7 mouse cellular contexts compared by ENCODE assay signal in genomic region chr3:123322147-123322546, GRCm38 (mm10). TPM values are rescaled to one million over a fixed set of nuclear protein-coding genes. Genes with fewer than 3 reads are reported as not detected.
DNase-seq lines count a peak whose midpoint lies in the region; ATAC-seq and TF ChIP-seq lines count a peak whose summit lies in the region.

No protein-coding gene starts in this region.

- H3K79me2 ChIP-seq in MEL (ENCODE audit: control insufficient read depth, insufficient read depth, low read length, poor library complexity): no peaks in the 10 kb centered on the region

- no peaks in the 10 kb centered on the region for H3K9me3 ChIP-seq in MEL (replicated peaks; ENCODE audit: insufficient read depth, low read length)
- no peaks in the 10 kb centered on the region for H3K9me3 ChIP-seq in midbrain, postnatal 0 days (ENCODE audit: low read length)

- no peak overlapping the region for H3K4me2 ChIP-seq in midbrain, postnatal 0 days (ENCODE audit: low read depth, low read length, poor library complexity, severe bottlenecking)

- no peak overlapping the region for H3K4me3 ChIP-seq in left cerebral cortex, adult 2 months
- no peak overlapping the region for H3K4me3 ChIP-seq in MEL (ENCODE audit: control insufficient read depth in 1 of 2, insufficient read depth in 1 of 2, low read depth in 2 of 2, low read length in 2 of 2)
- H3K4me3 ChIP-seq in midbrain, postnatal 0 days (ENCODE audit: low read depth, low read length): no peak overlapping the region

- H3K4me1 ChIP-seq in MEL (ENCODE audit: control insufficient read depth in 1 of 2, insufficient read depth in 2 of 2, low read length in 2 of 2): peaks cover 4 to 6% of the 10 kb centered on the region in 2 experiments
- H3K4me1 ChIP-seq in midbrain, postnatal 0 days (ENCODE audit: insufficient read depth, low read length): no peaks in the 10 kb centered on the region

- intact Hi-C loops in left cerebral cortex, adult 2 months (cut with DNase I): loop anchor here (1.0 to 2.0 kb wide), 2 partner anchors 154 to 161 kb away; no protein-coding TSS in a partner anchor

- no peak overlapping the region for H3K9ac ChIP-seq in MEL (ENCODE audit: control insufficient read depth, low read depth, low read length, poor library complexity, severe bottlenecking)
- H3K9ac ChIP-seq in midbrain, postnatal 0 days (replicated peaks; ENCODE audit: low read length, poor library complexity, severe bottlenecking): no peak overlapping the region

- no peak overlapping the region for H3K27ac ChIP-seq in left cerebral cortex, adult 2 months
- H3K27ac ChIP-seq in MEL (ENCODE audit: control insufficient read depth, low read depth, low read length): no peak overlapping the region
- H3K27ac ChIP-seq in midbrain, postnatal 0 days (ENCODE audit: low read depth, low read length): no peak overlapping the region

- no peaks in the 10 kb centered on the region for H3K27me3 ChIP-seq in MEL (ENCODE audit: control insufficient read depth in 1 of 2, insufficient read depth in 2 of 2, low read length in 2 of 2)
- H3K27me3 ChIP-seq in midbrain, postnatal 0 days (ENCODE audit: insufficient read depth, low read length): no peaks in the 10 kb centered on the region

- ATAC-seq in midbrain, postnatal 0 days (ENCODE audit: low FRiP score): no peak

- peak; percentile 93 for TF ChIP-seq RAD21 in MEL (IDR thresholded peaks at IDR 0.05; ENCODE audit: low read depth, low read length)

- WGBS in midbrain, postnatal 0 days: 21% methylated on average over 1 of the region's 1 CpGs

- no peak for TF ChIP-seq EP300 in MEL (IDR thresholded peaks at IDR 0.05; ENCODE audit: low read depth in 1 of 2, low read length in 2 of 2)

- peak; percentile 79 for TF ChIP-seq CTCF in left cerebral cortex, adult 2 months (IDR thresholded peaks at IDR 0.05)
- peak; percentile 6 to 84 (median 14); a peak in 3 of 6 replicates for TF ChIP-seq CTCF in MEL (IDR thresholded peaks at IDR 0.05 in 2 of 3, conservative IDR thresholded peaks at IDR 0.05 in 1 of 3; ENCODE audit: control insufficient read depth in 1 of 3, insufficient read depth in 1 of 3, low read depth in 2 of 3, low read length in 3 of 3, poor library complexity in 1 of 3, severe bottlenecking in 1 of 3)
- peak; percentile 80 for TF ChIP-seq CTCF in midbrain, postnatal 0 days (IDR thresholded peaks at IDR 0.05)

- H3K36me3 ChIP-seq in MEL (ENCODE audit: control insufficient read depth in 1 of 2, insufficient read depth in 2 of 2, low read length in 2 of 2): peaks cover 0 to 12% of the 10 kb centered on the region in 2 experiments; a peak in 2 of 4 replicates
- no peaks in the 10 kb centered on the region for H3K36me3 ChIP-seq in midbrain, postnatal 0 days (ENCODE audit: insufficient read depth, low read length)

- TF ChIP-seq POLR2A in MEL (IDR thresholded peaks at IDR 0.05; ENCODE audit: control insufficient read depth in 1 of 2, insufficient read depth in 1 of 2, low read depth in 1 of 2, low read length in 2 of 2, poor library complexity in 1 of 2): no peak

- no peak for DNase-seq in left cerebral cortex, adult 2 months (ENCODE audit: extremely low spot score in 1 of 2, low spot score in 2 of 2)
- no peak for DNase-seq in left cerebral cortex, adult 8-10 months (ENCODE audit: low spot score in 2 of 2)
- peak; percentile 64 for DNase-seq in MEL (ENCODE audit: low read depth, low spot score)
- DNase-seq in c-Kit-negative CD71-positive TER-119-positive erythroid progenitor cells, embryonic 14.5 days (ENCODE audit: low read depth, low spot score): peak; percentile 17
- DNase-seq in heart, postnatal 4 days: peak; percentile 35
- peak; percentile 79 for DNase-seq in midbrain, postnatal 0 days (ENCODE audit: low spot score)
- no peak for DNase-seq in testis, postnatal 10 days (ENCODE audit: low spot score)

TF ChIP-seq in MEL, 35 proteins besides CTCF, POLR2A, EP300 and RAD21:
- TF ChIP-seq TAL1 (IDR thresholded peaks at IDR 0.05; ENCODE audit: low read length) (no peak), HCFC1 (IDR thresholded peaks at IDR 0.05; ENCODE audit: low read depth, low read length) (no peak), ZC3H11A (IDR thresholded peaks at IDR 0.05; ENCODE audit: low read depth, low read length) (peak; percentile 90), SMC3 (IDR thresholded peaks at IDR 0.05; ENCODE audit: low read depth, low read length) (peak; percentile 85), MAZ (IDR thresholded peaks at IDR 0.05; ENCODE audit: low read depth, low read length) (no peak), POLR2AphosphoS5 (IDR thresholded peaks at IDR 0.05; ENCODE audit: borderline replicate concordance, low read depth, low read length) (no peak), USF1 (IDR thresholded peaks at IDR 0.05; ENCODE audit: low read depth, low read length) (no peak)

RNA-seq across cellular contexts. Expression of gene Sec24d, which starts 54.9 kb away (rescaled TPM):
- total RNA-seq in left cerebral cortex, adult 2 months (2021): 10 to 100 TPM; 12.6 to 17.0 TPM
- 10 to 100 TPM; 10.6 to 17.7 (median 13.4) TPM for total RNA-seq in left cerebral cortex, adult 8-10 months (2022)
- total RNA-seq in MEL (2012; rRNA removed): 10.3 and 12.2 TPM in 2 replicates
- polyA plus RNA-seq in MEL (2012; ENCODE audit: insufficient read depth in 1 of 2, insufficient read length in 2 of 2, low read depth in 1 of 2, low replicate concordance in 2 of 2, missing spikeins in 1 of 2): 10 to 100 TPM in 1 of 2 experiments, not detected in 1; 23.9 TPM
- total RNA-seq in heart, postnatal 4 days (2021): 10 to 100 TPM; 65.6 to 69.4 TPM
- 22.4 and 24.6 TPM in 2 replicates for total RNA-seq in midbrain, postnatal 0 days (2014; rRNA removed)
- polyA plus RNA-seq in midbrain, postnatal 0 days (2015; fragmentation: Nextera tagmentation; extraction: Ambion mirVana): 10.9 and 11.2 TPM in 2 replicates

Comparison
In these comparisons a context has a peak if more than half of its experiments do, and no peak if none do; other contexts are left out.
1. DNase-seq: peak in MEL (single experiment), c-Kit-negative CD71-positive TER-119-positive erythroid progenitor cells, embryonic 14.5 days (single experiment), heart, postnatal 4 days (single experiment) and midbrain, postnatal 0 days (single experiment); none in left cerebral cortex, adult 2 months (0 of 2), left cerebral cortex, adult 8-10 months (0 of 2) and testis, postnatal 10 days (single experiment).
2. CTCF ChIP-seq: peak in every context shown above with its lines; median percentile 80 in midbrain, postnatal 0 days; 79 in left cerebral cortex, adult 2 months; 14 in MEL.